Mouse (Mus musculus) CH12.LX (cell line): ENCODE results near the gene Tmem115. TPM values are rescaled to one million over a fixed set of nuclear protein-coding genes. Genes with fewer than 3 reads are reported as not detected.

Source experiments
- DNase-seq: peaks from one replicate; pipeline ENCODE4 v3.0.0-alpha.2; 2013; ENCODE audit errors: extremely low read depth
- H3K27ac ChIP-seq: 2 replicates; pipeline ENCODE4 v1.5.1; 2012; ENCODE audit warnings: low read depth, mild to moderate bottlenecking, control low read depth, moderate library complexity; ENCODE audit not compliant: insufficient read depth
- H3K27me3 ChIP-seq: replicated peaks from 2 replicates; pipeline ENCODE3; 2012; ENCODE audit warnings: inconsistent platforms
- H3K36me3 ChIP-seq, 2 experiments: replicated peaks in 1 of 2; 2 replicates each; pipeline versions ENCODE3 to v1.6.1; 2012; ENCODE audit warnings: inconsistent platforms in 1 of 2, low read length in 1 of 2, mild to moderate bottlenecking in 1 of 2, mixed read lengths in 1 of 2, moderate library complexity in 1 of 2; ENCODE audit not compliant: control insufficient read depth in 1 of 2, insufficient read depth in 1 of 2
- H3K4me1 ChIP-seq, 2 experiments: 2 replicates each; pipeline ENCODE4 v1.6.1; 2012; ENCODE audit warnings: inconsistent platforms in 1 of 2, moderate library complexity in 1 of 2; ENCODE audit not compliant: insufficient read depth in 2 of 2, control insufficient read depth in 1 of 2
- H3K4me2 ChIP-seq: 2 replicates; pipeline ENCODE4 v1.6.1; 2012; ENCODE audit warnings: low read depth, mild to moderate bottlenecking, control low read depth; ENCODE audit not compliant: poor library complexity, insufficient read depth, severe bottlenecking
- H3K4me3 ChIP-seq, 3 experiments: fragments of 150-350 bp in 1 of 3; sonication (generic) in 1 of 3; replicated peaks in 1 of 3; 2 replicates each; pipeline versions ENCODE3 to v1.5.1; 2011 to 2012; ENCODE audit warnings: low read depth in 2 of 3, low read length in 2 of 3, mild to moderate bottlenecking in 2 of 3, moderate library complexity in 2 of 3, control low read depth in 1 of 3, improper control_type of control experiment in 1 of 3, inconsistent platforms in 1 of 3, mixed read lengths in 1 of 3; ENCODE audit not compliant: poor library complexity in 1 of 3
- H3K79me2 ChIP-seq: replicated peaks from 2 replicates; pipeline ENCODE4 v1.6.1; 2012; ENCODE audit warnings: mild to moderate bottlenecking, moderate library complexity; ENCODE audit not compliant: control insufficient read depth, poor library complexity, insufficient read depth, severe bottlenecking; ENCODE audit errors: extremely low read depth
- H3K9ac ChIP-seq: 2 replicates; pipeline ENCODE4 v1.6.1; 2012; ENCODE audit warnings: low read depth, mild to moderate bottlenecking, control low read depth, moderate library complexity; ENCODE audit not compliant: insufficient read depth
- H3K9me3 ChIP-seq: replicated peaks from 2 replicates; pipeline ENCODE3; 2012; ENCODE audit warnings: low read length, inconsistent platforms, mixed read lengths
- BHLHE40 ChIP-seq: IDR thresholded peaks from 2 replicates; pipeline ENCODE4 v1.6.1; 2011; ENCODE audit warnings: mild to moderate bottlenecking, low read depth, low read length, improper control_type of control experiment
- CTCF ChIP-seq, 2 experiments: IDR thresholded peaks in 1 of 2; conservative IDR thresholded peaks in 1 of 2; 2 replicates each; pipeline ENCODE4 v1.5.1; 2011 to 2012; ENCODE audit warnings: low read depth in 2 of 2, low read length in 2 of 2, improper control_type of control experiment in 1 of 2, inconsistent platforms in 1 of 2, mild to moderate bottlenecking in 1 of 2, moderate library complexity in 1 of 2
- ELF1 ChIP-seq: IDR thresholded peaks from 2 replicates; pipeline ENCODE4 v1.6.1; 2014; ENCODE audit warnings: low read depth, mild to moderate bottlenecking, inconsistent platforms, low read length, improper control_type of control experiment
- EP300 ChIP-seq: IDR thresholded peaks from 2 replicates; pipeline ENCODE4 v1.6.1; 2011; ENCODE audit warnings: low read length, improper control_type of control experiment
- ETS1 ChIP-seq: conservative IDR thresholded peaks from 2 replicates; pipeline ENCODE4 v1.6.1; 2012; ENCODE audit warnings: low read depth, mild to moderate bottlenecking, inconsistent platforms, low read length, improper control_type of control experiment, moderate library complexity
- GABPA ChIP-seq: IDR thresholded peaks from 2 replicates; pipeline ENCODE4 v1.6.1; 2012; ENCODE audit warnings: low read depth, low read length, improper control_type of control experiment, inconsistent platforms; ENCODE audit not compliant: insufficient replicate concordance
- HCFC1 ChIP-seq: IDR thresholded peaks from 2 replicates; pipeline ENCODE4 v1.6.1; 2012; ENCODE audit warnings: low read depth, mild to moderate bottlenecking, inconsistent platforms, low read length, improper control_type of control experiment
- IRF4 ChIP-seq: IDR thresholded peaks from 2 replicates; pipeline ENCODE4 v1.6.1; 2014; ENCODE audit warnings: low read depth, mild to moderate bottlenecking, inconsistent platforms, low read length, improper control_type of control experiment
- JUN ChIP-seq: IDR thresholded peaks from 2 replicates; pipeline ENCODE4 v1.6.1; 2011; ENCODE audit warnings: low read depth, mild to moderate bottlenecking, low read length, improper control_type of control experiment, moderate library complexity; ENCODE audit not compliant: insufficient read depth
- MAFK ChIP-seq: IDR thresholded peaks from 2 replicates; pipeline ENCODE4 v1.6.1; 2011; ENCODE audit warnings: low read length, improper control_type of control experiment; ENCODE audit not compliant: insufficient replicate concordance
- MAZ ChIP-seq: IDR thresholded peaks from 2 replicates; pipeline ENCODE4 v1.6.1; 2012; ENCODE audit warnings: low read depth, mild to moderate bottlenecking, inconsistent platforms, low read length, improper control_type of control experiment, moderate library complexity
- MYC ChIP-seq: IDR thresholded peaks from 2 replicates; pipeline ENCODE4 v1.6.1; 2011; ENCODE audit warnings: low read depth, mild to moderate bottlenecking, improper control_type of control experiment, low read length
- NRF1 ChIP-seq: IDR thresholded peaks from 2 replicates; pipeline ENCODE4 v1.6.1; 2014; ENCODE audit warnings: low read depth, mild to moderate bottlenecking, inconsistent platforms, low read length, improper control_type of control experiment, moderate library complexity
- PAX5 ChIP-seq: IDR thresholded peaks from 2 replicates; pipeline ENCODE4 v1.6.1; 2012; ENCODE audit warnings: low read length, inconsistent platforms, mixed read lengths
- POLR2A ChIP-seq: IDR thresholded peaks from 2 replicates; pipeline ENCODE4 v1.6.1; 2011; ENCODE audit warnings: low read depth, mild to moderate bottlenecking, improper control_type of control experiment, low read length
- RAD21 ChIP-seq: IDR thresholded peaks from 2 replicates; pipeline ENCODE4 v1.6.1; 2011; ENCODE audit warnings: low read depth, mild to moderate bottlenecking, low read length, improper control_type of control experiment, moderate library complexity
- RCOR1 ChIP-seq: conservative IDR thresholded peaks from 2 replicates; pipeline ENCODE4 v1.6.1; 2012; ENCODE audit warnings: low read depth, mild to moderate bottlenecking, inconsistent platforms, low read length, improper control_type of control experiment
- SIN3A ChIP-seq: IDR thresholded peaks from 2 replicates; pipeline ENCODE4 v1.6.1; 2012; ENCODE audit warnings: low read length, improper control_type of control experiment, inconsistent platforms
- TCF12 ChIP-seq: IDR thresholded peaks from 2 replicates; pipeline ENCODE4 v1.6.1; 2014; ENCODE audit warnings: low read depth, mild to moderate bottlenecking, inconsistent platforms, low read length, improper control_type of control experiment
- USF1 ChIP-seq: IDR thresholded peaks from 2 replicates; pipeline ENCODE4 v1.6.1; 2014; ENCODE audit warnings: low read depth, mild to moderate bottlenecking, inconsistent platforms, low read length, improper control_type of control experiment
- ZC3H11A ChIP-seq: IDR thresholded peaks from 2 replicates; pipeline ENCODE4 v1.6.1; 2012; ENCODE audit warnings: low read depth, mild to moderate bottlenecking, inconsistent platforms, low read length, improper control_type of control experiment
- ZKSCAN1 ChIP-seq: IDR thresholded peaks from 2 replicates; pipeline ENCODE4 v1.6.1; 2012; ENCODE audit warnings: low read depth, inconsistent platforms, low read length, improper control_type of control experiment, borderline replicate concordance
- ZMIZ1 ChIP-seq: IDR thresholded peaks from 2 replicates; pipeline ENCODE4 v1.6.1; 2012; ENCODE audit warnings: low read depth, mild to moderate bottlenecking, inconsistent platforms, low read length, improper control_type of control experiment
- dilution Hi-C: fragments of 300-500 bp; cut with MboI; formaldehyde crosslinking; loops from 2 replicates; pipeline ENCODE4 v1.14.3; 2020; ENCODE audit warnings: low sequenced_read_pairs; ENCODE audit not compliant: extremely low pct_unique_long_range_greater_than_20kb, extremely low pct_ligation_motif_present
- in situ Hi-C: fragments of 300-500 bp; cut with MboI; formaldehyde crosslinking; loops from 3 replicates; pipeline ENCODE4 v1.14.3; 2019; ENCODE audit warnings: low sequenced_read_pairs, low pct_ligation_motif_present, low pct_unique_long_range_greater_than_20kb, mixed read lengths
- polyA plus RNA-seq: library from polyadenylated mRNA; unstranded; fragments of >175 nt; gene quantifications from 2 replicates; pipeline ENCODE4 v1.2.1, GENCODE M21; 2012; ENCODE audit warnings: low read depth; ENCODE audit not compliant: insufficient read length
- total RNA-seq, 2 experiments: library from RNA; depleted of rRNA; stranded (reverse); fragments of 300-350 nt in 1 of 2; fragments of >200 nt in 1 of 2; gene quantifications; 2 replicates each; pipeline ENCODE4 v1.2.3; 2012 to 2014

Gene Tmem115
- total and polyA plus RNA-seq, 3 experiments = 12.6 to 17.9 (median 13.0) TPM

DNA sequence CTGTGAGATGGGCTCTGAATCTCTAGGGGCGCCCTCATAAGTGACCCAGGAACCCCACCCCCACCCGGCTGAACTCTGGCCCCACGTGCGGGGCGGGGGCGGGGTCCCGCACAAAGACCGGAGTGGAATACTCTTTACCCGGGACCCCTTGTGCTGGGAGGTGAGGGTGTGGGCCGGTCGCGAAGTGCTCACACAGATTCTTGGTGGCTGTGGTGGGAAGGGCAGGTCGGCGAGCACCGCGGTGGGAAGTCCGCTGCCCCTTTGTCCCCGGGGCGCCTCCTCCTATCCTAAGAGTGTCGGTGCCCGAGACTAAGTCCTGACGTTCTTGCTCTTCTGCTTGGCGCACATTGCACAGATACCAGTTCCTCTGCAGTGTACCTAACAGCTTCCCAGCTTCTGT is 35.5 kb downstream of the Tmem115 start (continued):
- TF ChIP-seq GABPA (no peak), RCOR1 (no peak), TCF12 (0 out of 2 replicates have a peak, but pooled peaks have one; percentile 4), CTCF (conservative IDR thresholded peaks at IDR 0.05 in 1 of 2, IDR thresholded peaks at IDR 0.05 in 1 of 2; ENCODE audit: low read depth in 2 of 2, low read length in 2 of 2) (no peak), IRF4 (no peak), JUN (no peak), NRF1 (no peak), BHLHE40 (peak; percentile 83), ZKSCAN1 (no peak), ETS1 (no peak), POLR2A (no peak)

DNA sequence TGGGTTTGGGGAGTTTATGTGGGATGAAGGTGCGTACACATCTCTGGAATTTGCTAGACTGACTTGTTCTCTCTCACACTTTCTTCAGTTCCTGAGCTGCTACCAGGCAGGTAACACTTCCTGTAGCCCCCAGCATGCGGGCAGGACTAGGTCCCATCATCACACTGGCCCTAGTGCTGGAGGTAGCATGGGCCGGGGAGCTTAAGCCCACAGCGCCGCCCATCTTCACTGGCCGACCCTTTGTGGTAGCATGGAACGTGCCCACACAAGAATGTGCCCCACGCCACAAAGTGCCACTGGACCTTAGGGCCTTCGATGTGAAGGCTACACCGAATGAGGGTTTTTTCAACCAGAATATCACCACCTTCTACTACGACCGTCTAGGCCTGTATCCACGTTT is 36.3 kb downstream of the Tmem115 start:
- Histone ChIP-seq H3K9me3 (no peaks in the 10 kb centered on the region), H3K27me3 (no peaks in the 10 kb centered on the region), H3K27ac (no peak overlapping the region), H3K4me2 (peak overlapping the region; percentile 86), H3K4me3 (peak overlapping the region; percentile 80 to 83 (median 80)), H3K79me2 (no peaks in the 10 kb centered on the region), H3K36me3 (peaks cover 30 to 57% of the 10 kb centered on the region in 2 experiments), H3K9ac (peak overlapping the region; percentile 79), H3K4me1 (peaks cover 16 to 40% of the 10 kb centered on the region in 2 experiments)
- DNase-seq = no peak
- dilution Hi-C loops (no loop called here), in situ Hi-C loops (no loop called here)
- no peak for TF ChIP-seq TCF12
- TF ChIP-seq HCFC1 = no peak
- no peak for TF ChIP-seq RCOR1
- TF ChIP-seq ZMIZ1 = no peak
- TF ChIP-seq ZC3H11A = no peak
- TF ChIP-seq NRF1 = no peak
- TF ChIP-seq BHLHE40 = no peak
- TF ChIP-seq EP300 = no peak
- TF ChIP-seq MAFK = no peak
- TF ChIP-seq MYC = no peak
- no peak for TF ChIP-seq ELF1
- no peak for TF ChIP-seq USF1
- TF ChIP-seq JUN = no peak
- no peak for TF ChIP-seq GABPA
- TF ChIP-seq MAZ = no peak
- no peak for TF ChIP-seq PAX5
- TF ChIP-seq RAD21 = no peak
- no peak for TF ChIP-seq SIN3A
